Mouse (Mus musculus) lung, adult 2 months (tissue): Measurements from ENCODE around the gene Map2k2.

ENCODE experiments used
- CTCF ChIP-seq: fragments of 200-500 bp; IDR thresholded peaks from 2 replicates; pipeline ENCODE4 v1.5.1; 2011; ENCODE audit warnings: mild to moderate bottlenecking, low read length, control low read depth; ENCODE audit not compliant: insufficient read depth
- POLR2A ChIP-seq: fragments of 200-500 bp; IDR thresholded peaks from 2 replicates; pipeline ENCODE4 v1.6.1; 2011; ENCODE audit warnings: low read depth, mild to moderate bottlenecking, control low read depth, low read length, borderline replicate concordance; ENCODE audit errors: extremely low read depth

DNA sequence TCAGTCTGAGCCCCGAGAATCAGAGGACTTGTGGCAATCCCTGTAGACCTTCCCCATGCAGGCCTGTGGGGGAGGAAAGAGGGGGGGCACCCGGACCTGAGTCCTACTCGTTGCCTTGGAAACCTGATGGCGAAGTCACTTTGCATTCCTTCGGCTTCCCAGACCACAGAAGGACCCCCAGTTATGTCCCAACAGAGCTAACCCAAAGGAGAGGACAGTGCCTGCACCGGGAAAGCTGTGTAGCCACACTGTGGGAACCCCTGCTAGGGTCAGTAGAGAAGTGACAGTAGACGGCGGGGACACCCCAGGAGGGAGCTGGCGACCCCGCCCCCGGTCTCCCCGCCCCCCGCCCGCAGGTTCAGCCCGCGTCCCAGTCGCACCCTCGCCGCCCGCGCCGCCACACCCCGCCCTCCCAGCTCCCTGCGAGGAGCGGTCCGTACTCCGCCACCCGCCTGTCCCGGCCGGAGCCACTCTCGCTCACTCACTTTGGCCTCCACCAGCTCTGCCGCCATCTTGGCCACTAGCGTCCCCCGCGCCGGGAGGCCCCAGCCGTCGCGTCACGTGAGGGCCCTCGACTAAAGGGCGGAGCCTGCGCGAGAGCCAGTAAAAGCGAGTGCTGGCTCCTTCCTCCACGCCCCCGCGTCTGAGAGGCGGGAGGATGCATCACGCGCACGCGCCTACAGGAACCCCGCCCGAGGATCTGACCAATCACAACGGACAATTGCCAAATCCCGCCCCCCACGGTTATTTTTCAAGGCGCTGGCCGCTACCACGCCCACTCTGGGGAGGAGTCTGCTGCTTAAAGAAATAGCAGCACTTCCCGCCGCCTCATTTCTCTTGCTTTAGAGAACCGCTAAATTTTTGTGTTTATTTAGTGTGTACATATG, 61.7 kb downstream of the Map2k2 start, which contains the start of gene Pias4:
- no peak for TF ChIP-seq CTCF
- peak; percentile 94 for TF ChIP-seq POLR2A
